Mouse (Mus musculus) spleen, adult 18-20 months (tissue): ENCODE measurements at regions not wholly inside any gene's neighbourhood (a gene's known extent, or its start where the extent isn't known, plus 50 kb on each side); places are given as distances from the start of the nearest gene placed in this dataset.
"Not testable (repeated sequence)": the region's sequence is repeated elsewhere in the genome, so short reads cannot be mapped to it uniquely, and the experiment has no call there.

Experiments used
- DNase-seq, 2 experiments: peaks; one replicate each; pipeline ENCODE4 v3.0.0; 2022; ENCODE audit warnings: mixed read lengths in 2 of 2

- DNase-seq: no peak
Observed at GRCm38 (mm10) chr6:24384193-24384888, 130.5 kb downstream of the Iqub start.

- DNase-seq: no peak
Observed at GRCm38 (mm10) chr6:24379859-24380258, 135.0 kb downstream of the Iqub start.

DNA sequence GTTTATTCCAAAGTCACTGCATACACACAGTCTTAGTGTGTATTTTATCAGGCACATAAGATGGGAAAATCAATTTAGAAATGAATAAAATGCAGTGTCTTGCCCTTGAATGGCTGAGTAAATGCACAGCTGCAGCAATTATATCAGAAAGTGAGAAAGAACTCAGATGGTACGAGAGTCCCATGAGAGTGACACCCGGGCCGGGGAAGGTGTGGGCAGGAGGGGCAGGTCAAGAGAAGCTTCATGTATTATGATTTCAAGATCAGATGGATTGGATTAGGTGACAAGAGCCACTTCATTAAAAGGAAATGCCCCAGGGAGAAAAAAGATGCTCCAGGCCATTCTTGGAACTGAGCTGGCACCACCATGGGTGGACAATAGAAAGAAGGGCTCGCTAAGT lies 138.1 kb downstream of the Iqub start:
- DNase-seq: no peak

- DNase-seq: no peak
Observed at GRCm38 (mm10) chr6:24373161-24373560, 141.7 kb downstream of the Iqub start.

DNA sequence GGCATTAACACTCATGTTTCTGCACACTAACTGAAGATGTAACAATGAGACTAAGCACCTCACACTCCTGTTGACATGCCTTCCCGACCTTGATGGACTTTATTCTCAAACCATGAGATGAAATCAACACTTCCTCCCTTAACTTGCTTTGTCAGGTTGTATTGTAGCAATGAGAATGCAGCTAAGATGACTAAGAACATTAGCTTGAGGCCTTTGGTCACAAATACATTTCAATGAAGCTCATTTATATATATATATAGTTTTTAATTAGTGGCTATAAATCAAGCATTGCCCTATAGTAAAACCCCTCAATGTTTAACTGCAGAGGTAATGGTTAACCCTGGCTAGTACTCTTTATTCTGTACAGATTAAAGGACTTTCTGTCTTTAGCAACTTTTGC lies 143.2 kb downstream of the Iqub start:
- DNase-seq: no peak

- no peak for DNase-seq
Observed at GRCm38 (mm10) chr6:24350882-24351281, 164.0 kb downstream of the Iqub start.

GRCm38 (mm10) chr6:24348481-24349062 lies 166.3 kb downstream of the Iqub start:
- DNase-seq: no peak

- DNase-seq: peak in 1 of 2 experiments; percentile 6
Observed at GRCm38 (mm10) chr6:24347745-24348480, 167.0 kb downstream of the Iqub start.

GRCm38 (mm10) chr6:24342471-24342870 lies 172.4 kb downstream of the Iqub start:
- no peak for DNase-seq

GRCm38 (mm10) chr6:24342056-24342455 lies 172.8 kb downstream of the Iqub start:
- DNase-seq: no peak

DNA sequence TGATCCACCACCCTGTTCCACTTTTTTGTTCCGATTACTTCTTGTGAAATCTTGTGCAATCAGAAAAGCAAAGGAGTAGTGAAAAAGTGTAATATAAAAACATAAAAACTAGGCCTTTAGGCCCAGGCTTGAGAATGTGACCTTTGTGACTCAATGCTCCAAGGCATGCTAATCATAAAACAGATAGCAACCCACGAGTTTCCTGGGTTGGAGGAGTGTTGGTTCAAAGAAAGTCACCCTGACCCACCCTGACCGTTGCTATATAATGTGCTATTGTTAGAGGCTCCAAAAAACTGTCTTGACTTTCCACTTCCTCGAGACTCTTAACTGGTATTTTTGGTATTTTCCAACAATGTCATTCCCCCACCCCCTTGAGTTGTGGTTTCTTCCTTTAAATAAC lies 172.2 kb upstream of the Slc13a1 start:
- DNase-seq: not testable (repeated sequence)

DNA sequence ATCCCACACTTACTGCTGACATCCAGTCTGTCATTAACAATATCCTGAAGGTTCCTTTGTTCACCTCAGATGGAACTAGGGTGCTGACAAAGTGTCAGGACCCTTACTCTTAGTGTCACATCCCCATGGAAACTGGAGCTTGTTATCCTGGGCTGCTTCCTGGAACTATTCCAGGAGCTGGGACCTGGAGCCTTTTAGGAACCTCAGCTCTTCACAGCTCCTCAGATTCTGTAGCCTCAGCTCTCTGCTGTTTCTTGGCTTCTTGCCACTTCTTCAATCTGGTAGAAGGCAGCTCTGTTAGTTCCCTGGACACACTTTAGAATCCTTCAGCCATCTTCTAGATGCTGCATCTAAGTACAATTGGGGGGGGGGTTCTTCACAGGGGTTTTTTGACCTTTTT lies 157.3 kb upstream of the Slc13a1 start:
- no peak for DNase-seq

GRCm38 (mm10) chr6:24324718-24325117 lies 156.8 kb upstream of the Slc13a1 start:
- no peak for DNase-seq

DNA sequence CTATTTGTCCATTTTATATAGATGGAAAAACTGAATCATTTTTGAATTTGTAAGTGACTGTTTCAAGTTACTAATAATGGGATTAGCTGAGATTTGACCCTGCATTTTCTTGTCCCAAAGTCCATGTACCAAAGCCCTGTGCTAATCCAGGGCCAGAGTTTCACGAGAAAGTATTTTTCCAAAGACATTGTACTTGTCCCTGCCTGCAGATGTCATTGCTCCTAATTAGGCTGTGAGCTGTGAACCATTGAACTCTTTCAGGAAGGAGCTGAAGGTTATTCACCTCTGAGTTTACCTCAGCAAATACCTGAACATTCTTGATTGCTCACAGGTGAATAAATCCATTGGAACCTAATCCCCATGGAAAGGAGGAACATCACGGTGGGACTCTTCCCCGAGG lies 154.5 kb upstream of the Slc13a1 start:
- no peak for DNase-seq

DNA sequence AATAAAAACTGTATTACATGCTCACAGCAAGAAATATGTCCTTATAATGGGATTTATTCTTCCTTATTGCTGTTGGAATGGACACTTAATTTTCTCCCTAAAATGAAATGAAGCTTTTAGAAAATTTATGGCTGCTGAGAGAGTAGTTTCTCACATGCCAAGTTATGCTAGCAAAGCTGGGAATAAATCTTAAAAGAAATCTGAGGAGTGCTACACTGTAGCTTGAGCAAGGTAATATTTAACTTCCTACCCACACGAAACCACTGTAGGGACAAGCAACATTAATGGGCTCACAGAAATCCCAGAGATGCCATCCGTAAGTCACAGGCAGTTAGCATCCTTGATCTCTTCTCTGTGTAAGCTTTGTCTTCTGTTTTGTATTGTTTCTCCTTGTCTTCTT lies 151.0 kb upstream of the Slc13a1 start:
- DNase-seq: no peak

DNA sequence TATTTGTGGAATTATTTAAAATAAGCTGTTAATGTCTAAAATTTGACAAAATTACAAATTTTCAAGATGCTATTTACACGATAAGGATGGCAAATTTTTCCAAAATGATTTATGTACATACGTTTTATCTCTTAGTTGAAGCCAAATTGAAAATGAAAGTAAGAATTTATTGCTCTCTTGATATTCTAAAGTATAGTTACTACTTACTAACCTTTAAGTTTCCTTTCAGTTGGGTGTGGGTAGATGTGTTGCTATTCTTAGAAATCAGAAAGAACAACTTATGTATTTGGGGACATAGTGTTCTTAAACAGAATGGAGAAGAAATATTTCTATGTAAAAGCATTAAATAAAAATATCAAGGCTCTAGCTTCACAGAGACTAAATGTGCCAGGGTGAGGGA lies 142.8 kb upstream of the Slc13a1 start:
- DNase-seq: no peak

GRCm38 (mm10) chr6:24309810-24310209 lies 141.9 kb upstream of the Slc13a1 start:
- no peak for DNase-seq

DNA sequence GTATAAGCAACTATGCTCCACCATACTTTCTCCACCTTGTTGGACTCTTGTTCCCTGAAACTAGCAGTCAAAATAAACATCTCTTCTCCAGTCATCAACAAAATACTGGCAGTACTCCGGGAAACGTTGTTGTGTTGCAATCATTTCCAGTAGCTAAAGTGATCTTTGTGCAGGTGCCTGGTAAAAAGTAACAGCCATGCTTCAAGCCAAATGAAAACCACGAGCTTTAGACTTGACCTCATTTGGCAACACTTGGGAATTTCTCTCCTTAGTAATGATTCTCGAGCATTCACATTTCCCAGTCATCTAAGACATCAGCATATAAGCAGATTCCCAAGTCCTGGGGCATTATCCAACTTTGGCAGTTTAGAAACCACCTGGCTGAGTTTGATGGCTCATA lies 133.8 kb upstream of the Slc13a1 start:
- DNase-seq: no peak

- DNase-seq: no peak
Observed at GRCm38 (mm10) chr6:24301146-24301545, 133.3 kb upstream of the Slc13a1 start.

- DNase-seq: no peak
Observed at GRCm38 (mm10) chr6:24298562-24299212, 130.8 kb upstream of the Slc13a1 start.

DNA sequence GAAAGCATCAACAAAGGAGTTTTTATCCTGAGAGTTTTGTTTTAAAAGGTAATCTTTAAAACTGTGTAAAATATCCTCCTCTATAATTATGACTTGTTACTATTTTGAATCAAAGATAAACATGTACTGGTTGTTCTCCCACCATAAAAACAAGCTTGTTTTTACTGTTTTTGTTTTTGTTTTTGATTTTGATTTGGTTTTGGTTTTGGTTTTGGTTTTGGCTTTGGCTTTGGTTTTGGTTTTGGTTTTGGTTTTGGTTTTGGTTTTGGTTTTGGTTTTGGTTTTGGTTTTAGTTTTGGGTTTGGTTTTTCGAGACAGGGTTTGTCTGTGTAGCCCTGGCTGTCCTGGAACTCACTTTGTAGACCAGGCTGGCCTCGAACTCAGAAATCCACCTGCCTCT lies 120.9 kb upstream of the Slc13a1 start:
- not testable (repeated sequence) for DNase-seq

DNA sequence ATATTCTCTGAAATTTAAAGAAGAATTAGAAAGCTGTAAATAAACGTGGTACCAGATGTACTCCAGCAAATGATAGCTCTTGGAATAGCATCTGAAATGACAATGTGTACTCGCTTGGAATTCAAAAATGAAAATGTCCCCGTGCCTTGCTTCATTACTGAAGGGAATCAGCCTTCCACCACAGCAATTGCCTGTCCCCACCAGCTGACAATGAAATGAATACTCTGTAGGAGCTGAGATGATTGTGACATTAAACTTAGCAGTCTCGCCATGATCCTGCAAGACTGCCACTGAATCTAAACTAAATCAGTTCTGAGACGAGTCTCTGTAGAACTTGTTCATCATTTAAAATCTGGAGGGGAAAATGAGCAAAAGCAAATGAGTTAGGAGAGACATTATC lies 104.9 kb upstream of the Slc13a1 start:
- no peak for DNase-seq

- no peak for DNase-seq
Observed at GRCm38 (mm10) chr6:24269633-24270032, 101.7 kb upstream of the Slc13a1 start.

DNA sequence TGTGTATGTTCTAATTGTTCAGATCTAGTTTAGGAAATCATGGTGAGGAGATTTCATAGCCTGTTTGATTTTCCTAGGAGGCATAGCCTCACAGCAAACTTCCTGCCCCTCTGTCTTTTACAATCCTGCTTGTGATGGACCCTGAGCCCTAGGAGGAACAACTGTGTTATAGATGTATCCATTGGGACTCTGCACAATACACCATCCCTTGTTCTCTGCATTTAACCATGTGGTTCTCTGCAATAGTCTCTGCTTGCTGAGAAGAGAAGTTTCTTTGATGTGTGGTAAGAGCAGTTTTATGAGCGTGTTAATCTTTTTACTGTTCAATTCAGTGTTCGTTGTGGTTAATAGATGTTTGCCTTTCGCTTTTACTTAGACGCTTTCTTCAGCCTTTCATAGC lies 95.9 kb upstream of the Slc13a1 start:
- no peak for DNase-seq
